Mouse (Mus musculus) erythroblast, embryonic 14.5 days (primary cell): Measurements from ENCODE around the gene Dnm3. TPM values are rescaled to one million over a fixed set of nuclear protein-coding genes. Genes with fewer than 3 reads are reported as not detected.

Source experiments
- H3K27me3 ChIP-seq: 2 replicates; pipeline ENCODE4 v1.6.1; 2012; ENCODE audit warnings: inconsistent platforms; ENCODE audit not compliant: control insufficient read depth
- H3K36me3 ChIP-seq: 2 replicates; pipeline ENCODE4 v1.6.1; 2012; ENCODE audit warnings: mild to moderate bottlenecking, inconsistent platforms; ENCODE audit not compliant: control insufficient read depth
- H3K4me1 ChIP-seq: 2 replicates; pipeline ENCODE4 v1.6.1; 2012; ENCODE audit warnings: inconsistent platforms; ENCODE audit not compliant: control insufficient read depth
- H3K4me3 ChIP-seq: replicated peaks from 2 replicates; pipeline ENCODE3; 2012; ENCODE audit warnings: moderate library complexity, mild to moderate bottlenecking, inconsistent platforms
- H3K9me3 ChIP-seq: 2 replicates; pipeline ENCODE4 v1.6.1; 2012; ENCODE audit warnings: low read length, inconsistent platforms, mixed read lengths; ENCODE audit not compliant: control insufficient read depth
- GATA1 ChIP-seq: IDR thresholded peaks from 2 replicates; pipeline ENCODE4 v1.6.1; 2012; ENCODE audit warnings: low read length, inconsistent platforms, mixed read lengths
- TAL1 ChIP-seq: IDR thresholded peaks from 3 replicates; pipeline ENCODE4 v1.6.1; 2012; ENCODE audit warnings: low read length, inconsistent platforms, mixed read lengths
- polyA plus RNA-seq: library from polyadenylated mRNA; stranded (reverse); fragments of >175 nt; gene quantifications from 2 replicates; pipeline ENCODE4 v1.2.3, GENCODE M21; 2012

The Dnm3 gene
- polyA plus RNA-seq, 1 experiment: 0.01 TPM

GRCm38 (mm10) chr1:162293732-162294571, 183.9 kb downstream of the Dnm3 start:
- Histone ChIP-seq H3K36me3 (no peaks in the 10 kb centered on the region), H3K27me3 (no peaks in the 10 kb centered on the region), H3K4me1 (no peaks in the 10 kb centered on the region), H3K9me3 (no peaks in the 10 kb centered on the region), H3K4me3 (no peak overlapping the region)
- no peak for TF ChIP-seq GATA1
- TF ChIP-seq TAL1: no peak

GRCm38 (mm10) chr1:162286910-162287309, 190.9 kb downstream of the Dnm3 start:
- Histone ChIP-seq H3K9me3 (no peaks in the 10 kb centered on the region), H3K4me3 (no peak overlapping the region), H3K27me3 (no peaks in the 10 kb centered on the region), H3K36me3 (no peaks in the 10 kb centered on the region), H3K4me1 (no peaks in the 10 kb centered on the region)
- TF ChIP-seq GATA1: no peak
- TF ChIP-seq TAL1: no peak

GRCm38 (mm10) chr1:162281981-162282381, 195.9 kb downstream of the Dnm3 start:
- no peaks in the 10 kb centered on the region for H3K9me3 ChIP-seq
- H3K36me3 ChIP-seq: no peaks in the 10 kb centered on the region
- H3K4me1 ChIP-seq: no peaks in the 10 kb centered on the region
- TF ChIP-seq GATA1 (no peak), TAL1 (no peak)
- no peaks in the 10 kb centered on the region for H3K27me3 ChIP-seq
- H3K4me3 ChIP-seq: no peak overlapping the region

GRCm38 (mm10) chr1:162280052-162280451, 197.8 kb downstream of the Dnm3 start:
- Histone ChIP-seq H3K4me3 (no peak overlapping the region), H3K36me3 (no peaks in the 10 kb centered on the region)

GRCm38 (mm10) chr1:162276011-162276410, 201.8 kb downstream of the Dnm3 start:
- no peaks in the 10 kb centered on the region for H3K36me3 ChIP-seq
- TF ChIP-seq TAL1 (no peak), GATA1 (no peak)

More at GRCm38 (mm10) chr1:162280052-162280451, 197.8 kb downstream of the Dnm3 start:
- Histone ChIP-seq H3K27me3 (no peaks in the 10 kb centered on the region), H3K4me1 (no peaks in the 10 kb centered on the region), H3K9me3 (no peaks in the 10 kb centered on the region)
- TF ChIP-seq GATA1 (no peak), TAL1 (no peak)

GRCm38 (mm10) chr1:162274674-162275248, 203.1 kb downstream of the Dnm3 start:
- no peaks in the 10 kb centered on the region for H3K9me3 ChIP-seq
- H3K36me3 ChIP-seq: no peaks in the 10 kb centered on the region
- no peak for TF ChIP-seq GATA1
- no peak for TF ChIP-seq TAL1
- H3K4me3 ChIP-seq: no peak overlapping the region
- no peaks in the 10 kb centered on the region for H3K27me3 ChIP-seq
- no peaks in the 10 kb centered on the region for H3K4me1 ChIP-seq

More at GRCm38 (mm10) chr1:162276011-162276410, 201.8 kb downstream of the Dnm3 start:
- no peak overlapping the region for H3K4me3 ChIP-seq
- no peaks in the 10 kb centered on the region for H3K9me3 ChIP-seq
- H3K4me1 ChIP-seq: no peaks in the 10 kb centered on the region
- H3K27me3 ChIP-seq: no peaks in the 10 kb centered on the region

- Histone ChIP-seq H3K4me1 (no peaks in the 10 kb centered on the region), H3K36me3 (no peaks in the 10 kb centered on the region)
- no peak for TF ChIP-seq TAL1
- TF ChIP-seq GATA1: no peak
Observed at GRCm38 (mm10) chr1:162256912-162257607, 220.8 kb downstream of the Dnm3 start.

GRCm38 (mm10) chr1:162254944-162255343, 222.9 kb downstream of the Dnm3 start:
- Histone ChIP-seq H3K9me3 (no peaks in the 10 kb centered on the region), H3K4me1 (no peaks in the 10 kb centered on the region), H3K4me3 (no peak overlapping the region), H3K27me3 (no peaks in the 10 kb centered on the region), H3K36me3 (no peaks in the 10 kb centered on the region)
- TF ChIP-seq GATA1 (no peak), TAL1 (no peak)

More at GRCm38 (mm10) chr1:162256912-162257607, 220.8 kb downstream of the Dnm3 start:
- Histone ChIP-seq H3K27me3 (no peaks in the 10 kb centered on the region), H3K4me3 (no peak overlapping the region), H3K9me3 (no peaks in the 10 kb centered on the region)
